Mouse (Mus musculus): Measurements from ENCODE around the gene Krt17.

- no peak for TF ChIP-seq EP300 (IDR thresholded peaks at IDR 0.05; ENCODE audit: low read depth)
- no peak for TF ChIP-seq CTCF (IDR thresholded peaks at IDR 0.05; ENCODE audit: low read depth)
These were observed at the start of gene Krt17 for GRCm38 (mm10) chr11:100260514-100261234.

All from heart, postnatal 0 days (tissue).